Mouse (Mus musculus): ENCODE measurements around the gene Myl6b. TPM values are rescaled to one million over a fixed set of nuclear protein-coding genes. Genes with fewer than 3 reads are reported as not detected.

Gene Myl6b
- polyA plus RNA-seq, 1 experiment from 2014 or later = 7.0 TPM

GRCm38 (mm10) chr10:128535624-128536265, 37.3 kb upstream of the Myl6b start:
- H3K4me3 ChIP-seq (replicated peaks) = peak overlapping the region; percentile 22; the same call in 1 of the 2 replicates
- H3K4me2 ChIP-seq = peak overlapping the region; percentile 52
- 81% methylated on average over 4 of the region's 4 CpGs for WGBS
- ATAC-seq (ENCODE audit: low FRiP score) = peak; percentile 51; the same call in 1 of the 2 replicates
- H3K9ac ChIP-seq (replicated peaks) = no peak overlapping the region
- peaks cover 4% of the 10 kb centered on the region for H3K4me1 ChIP-seq
- 0 out of 2 replicates have a peak overlapping the region, but pooled peaks have one; percentile 34 for H3K27ac ChIP-seq (replicated peaks)
- H3K27me3 ChIP-seq (replicated peaks) = no peaks in the 10 kb centered on the region
- H3K36me3 ChIP-seq = no peaks in the 10 kb centered on the region
- H3K9me3 ChIP-seq (replicated peaks) = no peaks in the 10 kb centered on the region

GRCm38 (mm10) chr10:128535206-128535605, 36.7 kb upstream of the Myl6b start:
- peaks cover 4% of the 10 kb centered on the region for H3K4me1 ChIP-seq
- H3K4me3 ChIP-seq (replicated peaks) = no peak overlapping the region
- ATAC-seq (ENCODE audit: low FRiP score) = no peak
- WGBS = 80% methylated on average over 2 of the region's 2 CpGs
- H3K9ac ChIP-seq (replicated peaks) = no peak overlapping the region
- no peaks in the 10 kb centered on the region for H3K36me3 ChIP-seq
- H3K27ac ChIP-seq (replicated peaks) = no peak overlapping the region
- H3K27me3 ChIP-seq (replicated peaks) = no peaks in the 10 kb centered on the region
- no peaks in the 10 kb centered on the region for H3K9me3 ChIP-seq (replicated peaks)
- no peak overlapping the region for H3K4me2 ChIP-seq

- H3K36me3 ChIP-seq = no peaks in the 10 kb centered on the region; the same call in 1 of the 2 replicates
- H3K27me3 ChIP-seq (replicated peaks) = 0 out of 2 replicates have a peak, but pooled peaks cover 5% of the 10 kb centered on the region
- peak overlapping the region; percentile 100 for H3K4me2 ChIP-seq
- peak overlapping the region; percentile 76 for H3K4me3 ChIP-seq (replicated peaks)
- peaks cover 30% of the 10 kb centered on the region for H3K4me1 ChIP-seq
- H3K9ac ChIP-seq (replicated peaks) = 0 out of 2 replicates have a peak overlapping the region, but pooled peaks have one; percentile 34
- 31% methylated on average over 28 of the region's 28 CpGs for WGBS
- H3K27ac ChIP-seq (replicated peaks) = 0 out of 2 replicates have a peak overlapping the region, but pooled peaks have one; percentile 28
- no peak for ATAC-seq (ENCODE audit: low FRiP score)
- no peaks in the 10 kb centered on the region for H3K9me3 ChIP-seq (replicated peaks)
These were observed 28.2 kb upstream of the Myl6b start for GRCm38 (mm10) chr10:128526366-128527356.

- Histone ChIP-seq H3K9ac (replicated peaks) (peak within 1 kb of the TSS; percentile 74), H3K4me2 (peak within 1 kb of the TSS; percentile 100), H3K27me3 (replicated peaks) (0 out of 2 replicates have a peak, but pooled peaks cover 5% of the 10 kb centered on the region), H3K4me3 (replicated peaks) (peak within 1 kb of the TSS; percentile 76), H3K4me1 (peaks cover 30% of the 10 kb centered on the region), H3K9me3 (replicated peaks) (no peaks in the 10 kb centered on the region), H3K36me3 (no peaks in the 10 kb centered on the region; the same call in none of the 2 replicates), H3K27ac (replicated peaks) (peak within 1 kb of the TSS; percentile 79)
- under 1% methylated on average over 37 of the region's 37 CpGs for WGBS
- peak; percentile 92 for ATAC-seq (ENCODE audit: low FRiP score)
These were observed 27.3 kb upstream of the Myl6b start, which contains the start of gene Esyt1 for GRCm38 (mm10) chr10:128525671-128526308. Gene Esyt1, minus strand, starts transcription at chr10:128525871.

- Histone ChIP-seq H3K4me3 (replicated peaks) (peak overlapping the region; percentile 76), H3K27ac (replicated peaks) (peak overlapping the region; percentile 79), H3K9me3 (replicated peaks) (no peaks in the 10 kb centered on the region), H3K4me1 (peaks cover 30% of the 10 kb centered on the region), H3K9ac (replicated peaks) (peak overlapping the region; percentile 74), H3K27me3 (replicated peaks) (0 out of 2 replicates have a peak, but pooled peaks cover 5% of the 10 kb centered on the region), H3K36me3 (peaks cover 6% of the 10 kb centered on the region), H3K4me2 (peak overlapping the region; percentile 100)
- under 1% methylated on average over 58 of the region's 58 CpGs for WGBS
- peak; percentile 56 for ATAC-seq (ENCODE audit: low FRiP score)
These were observed 26.5 kb upstream of the Myl6b start for GRCm38 (mm10) chr10:128524732-128525662.

GRCm38 (mm10) chr10:128524111-128524731, 25.7 kb upstream of the Myl6b start:
- no peak for ATAC-seq (ENCODE audit: low FRiP score)
- 12% methylated on average over 11 of the region's 11 CpGs for WGBS
- Histone ChIP-seq H3K4me2 (peak overlapping the region; percentile 100), H3K27me3 (replicated peaks) (0 out of 2 replicates have a peak, but pooled peaks cover 5% of the 10 kb centered on the region), H3K9me3 (replicated peaks) (no peaks in the 10 kb centered on the region), H3K4me3 (replicated peaks) (peak overlapping the region; percentile 76), H3K4me1 (peaks cover 30% of the 10 kb centered on the region), H3K9ac (replicated peaks) (peak overlapping the region; percentile 74), H3K36me3 (peaks cover 6% of the 10 kb centered on the region), H3K27ac (replicated peaks) (peak overlapping the region; percentile 79; the same call in 1 of the 2 replicates)

- H3K27ac ChIP-seq (replicated peaks) = no peak overlapping the region
- WGBS = 80% methylated on average over 6 of the region's 6 CpGs
- H3K9ac ChIP-seq (replicated peaks) = no peak overlapping the region
- H3K4me2 ChIP-seq = no peak overlapping the region
- peaks cover 30% of the 10 kb centered on the region for H3K4me1 ChIP-seq
- ATAC-seq (ENCODE audit: low FRiP score) = no peak
- no peak overlapping the region for H3K4me3 ChIP-seq (replicated peaks)
- peaks cover 11% of the 10 kb centered on the region for H3K36me3 ChIP-seq
- H3K27me3 ChIP-seq (replicated peaks) = peaks cover 7% of the 10 kb centered on the region; the same call in 1 of the 2 replicates
- no peaks in the 10 kb centered on the region for H3K9me3 ChIP-seq (replicated peaks)
These were observed 23.9 kb upstream of the Myl6b start for GRCm38 (mm10) chr10:128522351-128522750.

- WGBS = 89% methylated on average over 16 of the region's 16 CpGs
- Histone ChIP-seq H3K4me1 (peaks cover 19% of the 10 kb centered on the region), H3K27ac (replicated peaks) (no peak overlapping the region), H3K9ac (replicated peaks) (no peak overlapping the region), H3K4me3 (replicated peaks) (no peak overlapping the region), H3K9me3 (replicated peaks) (no peaks in the 10 kb centered on the region), H3K4me2 (no peak overlapping the region), H3K36me3 (peaks cover 20% of the 10 kb centered on the region), H3K27me3 (replicated peaks) (peaks cover 12% of the 10 kb centered on the region; the same call in 1 of the 2 replicates)
- no peak for ATAC-seq (ENCODE audit: low FRiP score)
These were observed 22.1 kb upstream of the Myl6b start for GRCm38 (mm10) chr10:128520591-128520990.

- 77% methylated on average over 7 of the region's 7 CpGs for WGBS
- Histone ChIP-seq H3K4me2 (no peak overlapping the region), H3K4me3 (replicated peaks) (no peak overlapping the region), H3K27me3 (replicated peaks) (peaks cover 12% of the 10 kb centered on the region; the same call in 1 of the 2 replicates), H3K9ac (replicated peaks) (no peak overlapping the region), H3K36me3 (peaks cover 22% of the 10 kb centered on the region), H3K27ac (replicated peaks) (no peak overlapping the region), H3K4me1 (peaks cover 2% of the 10 kb centered on the region; the same call in 1 of the 2 replicates), H3K9me3 (replicated peaks) (no peaks in the 10 kb centered on the region)
- ATAC-seq (ENCODE audit: low FRiP score) = no peak
These were observed 20.3 kb upstream of the Myl6b start for GRCm38 (mm10) chr10:128518833-128519232.

- no peak overlapping the region for H3K9ac ChIP-seq (replicated peaks)
- H3K9me3 ChIP-seq (replicated peaks) = no peaks in the 10 kb centered on the region
- no peak overlapping the region for H3K4me2 ChIP-seq
- H3K27ac ChIP-seq (replicated peaks) = no peak overlapping the region
- H3K27me3 ChIP-seq (replicated peaks) = peaks cover 12% of the 10 kb centered on the region; the same call in 1 of the 2 replicates
- ATAC-seq (ENCODE audit: low FRiP score) = no peak
- 34% methylated on average over 6 of the region's 6 CpGs for WGBS
- H3K4me3 ChIP-seq (replicated peaks) = no peak overlapping the region
- no peaks in the 10 kb centered on the region for H3K4me1 ChIP-seq
- H3K36me3 ChIP-seq = peaks cover 28% of the 10 kb centered on the region
These were observed 18.2 kb upstream of the Myl6b start for GRCm38 (mm10) chr10:128516677-128517076.

Measured in neural tube, embryonic 15.5 days (tissue).